Mouse (Mus musculus) heart, embryonic 12.5 days (tissue): Measurements from ENCODE around the gene Ccdc126. TPM values are rescaled to one million over a fixed set of nuclear protein-coding genes. Genes with fewer than 3 reads are reported as not detected.

Experiments used
- ATAC-seq: fragments of 200-750 bp; cut with Nextera tagmentation; 2 replicates; pipeline ENCODE4 v1.8.0; 2017; ENCODE audit warnings: moderate TSS enrichment, moderate library complexity; ENCODE audit not compliant: insufficient number of reproducible peaks, low FRiP score
- H3K27ac ChIP-seq: fragments of 300-500 bp; sonication (generic); 2 replicates; pipeline ENCODE4 v1.5.1; 2016; ENCODE audit warnings: mild to moderate bottlenecking, moderate library complexity; ENCODE audit not compliant: poor library complexity, severe bottlenecking
- H3K27me3 ChIP-seq: fragments of 300-500 bp; sonication (generic); replicated peaks from 2 replicates; pipeline ENCODE4 v1.6.1; 2016; ENCODE audit warnings: mild to moderate bottlenecking, moderate library complexity
- H3K36me3 ChIP-seq: fragments of 300-500 bp; sonication (generic); 2 replicates; pipeline ENCODE4 v1.6.1; 2016; ENCODE audit warnings: mild to moderate bottlenecking, moderate library complexity
- H3K4me1 ChIP-seq: fragments of 300-500 bp; sonication (generic); replicated peaks from 2 replicates; pipeline ENCODE4 v1.6.1; 2016; ENCODE audit warnings: mild to moderate bottlenecking
- H3K4me2 ChIP-seq: fragments of 300-500 bp; sonication (generic); 2 replicates; pipeline ENCODE4 v1.6.1; 2016; ENCODE audit warnings: mild to moderate bottlenecking, moderate library complexity
- H3K4me3 ChIP-seq: fragments of 300-500 bp; sonication (generic); 2 replicates; pipeline ENCODE4 v1.5.1; 2016; ENCODE audit warnings: mild to moderate bottlenecking
- H3K9ac ChIP-seq: fragments of 300-500 bp; sonication (generic); 2 replicates; pipeline ENCODE4 v1.6.1; 2016; ENCODE audit warnings: mild to moderate bottlenecking, moderate library complexity
- H3K9me3 ChIP-seq: fragments of 300-500 bp; sonication (generic); replicated peaks from 2 replicates; pipeline ENCODE4 v1.6.1; 2016; ENCODE audit warnings: mild to moderate bottlenecking, moderate library complexity
- WGBS: fragments of 180-500 bp; shearing (Covaris S2); methylation state at CpG from one replicate; pipeline ENCODE4 v1.1.7; 2016; 5-methylcytosine and 5-hydroxymethylcytosine counted together
- polyA plus RNA-seq: library from polyadenylated mRNA; unstranded; fragments of >200 nt; fragmentation: Nextera tagmentation; extraction: Ambion mirVana; gene quantifications from 2 replicates; pipeline ENCODE4 v1.2.1, GENCODE M21; 2016

The Ccdc126 gene
- polyA plus RNA-seq, 1 experiment from 2014 or later: 7.4 TPM

- Histone ChIP-seq H3K4me2 (no peak overlapping the region), H3K27ac (no peak overlapping the region), H3K36me3 (0 out of 2 replicates have a peak, but pooled peaks cover 2% of the 10 kb centered on the region), H3K9me3 (peaks cover 2% of the 10 kb centered on the region), H3K4me1 (no peaks in the 10 kb centered on the region; the same call in 1 of the 2 replicates), H3K27me3 (no peaks in the 10 kb centered on the region), H3K9ac (no peak overlapping the region), H3K4me3 (no peak overlapping the region)
- ATAC-seq: no peak
- WGBS: 67% methylated on average over 14 of the region's 14 CpGs
Observed at GRCm38 (mm10) chr6:49343737-49344469, 24.8 kb downstream of the Ccdc126 start.

GRCm38 (mm10) chr6:49349826-49350225 is 30.8 kb downstream of the Ccdc126 start:
- ATAC-seq: no peak
- no peak overlapping the region for H3K27ac ChIP-seq
- H3K9me3 ChIP-seq: peaks cover 12% of the 10 kb centered on the region
- H3K4me2 ChIP-seq: no peak overlapping the region
- whole genome bisulfite sequencing: 88% methylated on average over 7 of the region's 7 CpGs
- H3K4me1 ChIP-seq: no peaks in the 10 kb centered on the region
- H3K9ac ChIP-seq: no peak overlapping the region
- H3K36me3 ChIP-seq: no peaks in the 10 kb centered on the region
- H3K27me3 ChIP-seq: no peaks in the 10 kb centered on the region
- no peak overlapping the region for H3K4me3 ChIP-seq

DNA sequence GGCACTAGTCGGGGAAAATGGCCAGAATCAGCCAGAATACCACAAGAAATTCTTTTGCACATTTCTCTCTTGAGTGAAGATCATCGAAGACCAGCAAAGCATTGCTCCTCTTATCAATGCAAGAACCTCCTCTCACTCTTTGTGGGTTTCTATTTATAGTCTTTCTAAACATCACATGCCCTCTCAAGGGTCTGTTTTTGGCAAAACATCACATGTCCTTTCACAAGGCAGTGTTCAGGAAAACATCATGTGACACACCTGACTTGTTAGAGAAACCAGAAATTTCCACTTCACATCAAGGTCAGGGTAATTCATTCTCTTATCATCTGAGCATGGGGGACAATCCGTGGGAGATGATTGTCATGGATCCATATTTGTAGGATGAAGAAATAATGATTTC is 35.5 kb downstream of the Ccdc126 start:
- WGBS: 43% methylated on average over 3 of the region's 3 CpGs
- Histone ChIP-seq H3K9me3 (0 out of 2 replicates have a peak, but pooled peaks cover 7% of the 10 kb centered on the region), H3K27ac (no peak overlapping the region), H3K4me3 (no peak overlapping the region), H3K4me2 (no peak overlapping the region), H3K4me1 (no peaks in the 10 kb centered on the region), H3K9ac (no peak overlapping the region), H3K27me3 (no peaks in the 10 kb centered on the region), H3K36me3 (no peaks in the 10 kb centered on the region)
- ATAC-seq: no peak

- 72% methylated on average over 4 of the region's 4 CpGs for WGBS
- Histone ChIP-seq H3K27me3 (no peaks in the 10 kb centered on the region), H3K27ac (no peak overlapping the region), H3K4me1 (no peaks in the 10 kb centered on the region), H3K9me3 (0 out of 2 replicates have a peak, but pooled peaks cover 4% of the 10 kb centered on the region), H3K36me3 (no peaks in the 10 kb centered on the region), H3K9ac (no peak overlapping the region), H3K4me3 (no peak overlapping the region), H3K4me2 (no peak overlapping the region)
- ATAC-seq: no peak
Observed at GRCm38 (mm10) chr6:49355171-49355570, 36.1 kb downstream of the Ccdc126 start.

GRCm38 (mm10) chr6:49360420-49360819 is 41.3 kb downstream of the Ccdc126 start:
- H3K36me3 ChIP-seq: no peaks in the 10 kb centered on the region
- no peaks in the 10 kb centered on the region for H3K9me3 ChIP-seq
- no peak for ATAC-seq
- no peak overlapping the region for H3K9ac ChIP-seq
- no peaks in the 10 kb centered on the region for H3K27me3 ChIP-seq
- no peak overlapping the region for H3K4me3 ChIP-seq
- no peak overlapping the region for H3K4me2 ChIP-seq
- no peaks in the 10 kb centered on the region for H3K4me1 ChIP-seq
- no peak overlapping the region for H3K27ac ChIP-seq

GRCm38 (mm10) chr6:49367159-49368054 is 48.3 kb downstream of the Ccdc126 start, which contains the start of gene Fam221a:
Gene Fam221a, plus strand, starts transcription at chr6:49367739.
- peak within 1 kb of the TSS; percentile 31 for H3K27ac ChIP-seq
- peak; percentile 99 for ATAC-seq
- peaks cover 10% of the 10 kb centered on the region for H3K4me1 ChIP-seq
- H3K9me3 ChIP-seq: no peaks in the 10 kb centered on the region
- 4% methylated on average over 45 of the region's 49 CpGs for WGBS
- H3K36me3 ChIP-seq: no peaks in the 10 kb centered on the region
- peak within 1 kb of the TSS; percentile 68 for H3K9ac ChIP-seq
- peak within 1 kb of the TSS; percentile 55 for H3K4me3 ChIP-seq
- no peaks in the 10 kb centered on the region for H3K27me3 ChIP-seq
- peak within 1 kb of the TSS; percentile 78 for H3K4me2 ChIP-seq

- Histone ChIP-seq H3K27ac (no peak overlapping the region), H3K4me3 (peak overlapping the region; percentile 55), H3K4me1 (peaks cover 10% of the 10 kb centered on the region), H3K27me3 (no peaks in the 10 kb centered on the region), H3K36me3 (no peaks in the 10 kb centered on the region), H3K9me3 (no peaks in the 10 kb centered on the region), H3K9ac (peak overlapping the region; percentile 60), H3K4me2 (peak overlapping the region; percentile 78)
- ATAC-seq: no peak
- WGBS: 46% methylated on average over 3 of the region's 3 CpGs
Observed at GRCm38 (mm10) chr6:49368212-49368611, 49.1 kb downstream of the Ccdc126 start.

- H3K9me3 ChIP-seq: no peaks in the 10 kb centered on the region
- no peak for ATAC-seq
- H3K9ac ChIP-seq: no peak overlapping the region
- no peak overlapping the region for H3K4me2 ChIP-seq
- H3K27ac ChIP-seq: no peak overlapping the region
- H3K4me1 ChIP-seq: peaks cover 10% of the 10 kb centered on the region
- H3K36me3 ChIP-seq: no peaks in the 10 kb centered on the region
- 54% methylated on average over 4 of the region's 4 CpGs for WGBS
- no peak overlapping the region for H3K4me3 ChIP-seq
- H3K27me3 ChIP-seq: no peaks in the 10 kb centered on the region
Observed at GRCm38 (mm10) chr6:49372705-49373104, 53.6 kb downstream of the Ccdc126 start.

- no peak overlapping the region for H3K4me2 ChIP-seq
- H3K9ac ChIP-seq: no peak overlapping the region
- no peaks in the 10 kb centered on the region for H3K9me3 ChIP-seq
- H3K36me3 ChIP-seq: no peaks in the 10 kb centered on the region
- H3K27ac ChIP-seq: no peak overlapping the region
- no peak for ATAC-seq
- no peak overlapping the region for H3K4me3 ChIP-seq
- H3K4me1 ChIP-seq: peaks cover 5% of the 10 kb centered on the region; the same call in 1 of the 2 replicates
- no peaks in the 10 kb centered on the region for H3K27me3 ChIP-seq
- WGBS: 53% methylated on average over 2 of the region's 2 CpGs
Observed at GRCm38 (mm10) chr6:49373943-49374342, 54.9 kb downstream of the Ccdc126 start.

DNA sequence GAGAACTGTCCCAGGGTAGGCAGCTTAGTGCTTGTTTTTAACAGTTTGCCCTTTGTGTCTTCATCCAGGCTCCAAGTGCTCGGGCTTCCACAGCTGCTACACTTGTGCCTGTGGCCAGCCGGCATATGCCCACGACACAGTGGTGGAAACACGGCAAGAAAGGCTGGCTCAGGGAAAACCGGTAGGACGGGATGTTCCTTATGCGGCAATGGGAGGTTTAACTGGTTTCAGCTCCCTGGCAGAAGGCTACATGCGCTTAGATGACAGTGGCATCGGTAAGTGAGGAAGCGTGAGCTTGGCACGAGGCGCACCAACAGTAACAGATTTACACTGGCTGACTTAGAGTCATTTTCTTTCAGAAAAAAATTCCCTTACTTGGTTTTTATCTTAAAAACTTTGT is 59.3 kb downstream of the Ccdc126 start:
- no peak for ATAC-seq
- no peak overlapping the region for H3K4me2 ChIP-seq
- 52% methylated on average over 12 of the region's 12 CpGs for WGBS

More for the DNA sequence above, 59.3 kb downstream of the Ccdc126 start:
- no peak overlapping the region for H3K27ac ChIP-seq
- no peaks in the 10 kb centered on the region for H3K27me3 ChIP-seq
- H3K36me3 ChIP-seq: peaks cover 15% of the 10 kb centered on the region
- no peak overlapping the region for H3K9ac ChIP-seq
- no peak overlapping the region for H3K4me3 ChIP-seq
- H3K4me1 ChIP-seq: 0 out of 2 replicates have a peak, but pooled peaks cover 3% of the 10 kb centered on the region
- H3K9me3 ChIP-seq: no peaks in the 10 kb centered on the region
